Mouse (Mus musculus): ENCODE results near the gene Umad1.

Gene Umad1

GRCm38 (mm10) chr6:8474316-8474715 lies 215.2 kb downstream of the Umad1 start:
- no peak for DNase-seq (ENCODE audit: low read depth, low spot score)

GRCm38 (mm10) chr6:8474820-8475219 lies 215.7 kb downstream of the Umad1 start:
- DNase-seq (ENCODE audit: low read depth, low spot score) = no peak

- no peak for DNase-seq (ENCODE audit: low read depth, low spot score)
Observed at GRCm38 (mm10) chr6:8479176-8479575, 220.1 kb downstream of the Umad1 start.

GRCm38 (mm10) chr6:8484437-8485275 lies 225.6 kb downstream of the Umad1 start:
- DNase-seq (ENCODE audit: low read depth, low spot score) = no peak

GRCm38 (mm10) chr6:8485414-8486175 lies 226.5 kb downstream of the Umad1 start:
- no peak for DNase-seq (ENCODE audit: low read depth, low spot score)

GRCm38 (mm10) chr6:8486391-8487043 lies 227.4 kb downstream of the Umad1 start:
- no peak for DNase-seq (ENCODE audit: low read depth, low spot score)

- DNase-seq (ENCODE audit: low read depth, low spot score) = no peak
Observed at GRCm38 (mm10) chr6:8487044-8487853, 228.2 kb downstream of the Umad1 start.

GRCm38 (mm10) chr6:8488249-8488648 lies 229.2 kb downstream of the Umad1 start:
- DNase-seq (ENCODE audit: low read depth, low spot score) = no peak

- DNase-seq (ENCODE audit: low read depth, low spot score) = no peak
Observed at GRCm38 (mm10) chr6:8489266-8489665, 230.2 kb downstream of the Umad1 start.

GRCm38 (mm10) chr6:8489938-8490585 lies 231.0 kb downstream of the Umad1 start:
- DNase-seq (ENCODE audit: low read depth, low spot score) = no peak

GRCm38 (mm10) chr6:8492248-8492647 lies 233.2 kb downstream of the Umad1 start:
- DNase-seq (ENCODE audit: low read depth, low spot score) = no peak

- no peak for DNase-seq (ENCODE audit: low read depth, low spot score)
Observed at GRCm38 (mm10) chr6:8495109-8495826, 236.2 kb downstream of the Umad1 start.

- DNase-seq (ENCODE audit: low read depth, low spot score) = no peak
Observed at GRCm38 (mm10) chr6:8495827-8496222, 236.7 kb downstream of the Umad1 start.

GRCm38 (mm10) chr6:8497234-8497867 lies 238.3 kb downstream of the Umad1 start:
- no peak for DNase-seq (ENCODE audit: low read depth, low spot score)

- no peak for DNase-seq (ENCODE audit: low read depth, low spot score)
Observed at GRCm38 (mm10) chr6:8497868-8498257, 238.8 kb downstream of the Umad1 start.

GRCm38 (mm10) chr6:8498961-8499360 lies 239.9 kb downstream of the Umad1 start:
- no peak for DNase-seq (ENCODE audit: low read depth, low spot score)

GRCm38 (mm10) chr6:8503953-8504352 lies 244.9 kb downstream of the Umad1 start:
- no peak for DNase-seq (ENCODE audit: low read depth, low spot score)

GRCm38 (mm10) chr6:8504521-8505228 lies 245.6 kb downstream of the Umad1 start:
- no peak for DNase-seq (ENCODE audit: low read depth, low spot score)

- no peak for DNase-seq (ENCODE audit: low read depth, low spot score)
Observed at GRCm38 (mm10) chr6:8506631-8507030, 247.5 kb downstream of the Umad1 start.
